Mouse (Mus musculus): Measurements from ENCODE around the gene Sema5b. TPM values are rescaled to one million over a fixed set of nuclear protein-coding genes. Genes with fewer than 3 reads are reported as not detected.
"Not testable (repeated sequence)": the region's sequence is repeated elsewhere in the genome, so short reads cannot be mapped to it uniquely, and the experiment has no call there.

The Sema5b gene
- total RNA-seq, 4 experiments from 2014 or later = 10.6 to 18.1 (median 14.0) TPM

GRCm38 (mm10) chr16:35549354-35549753, 8.4 kb downstream of the Sema5b start:
- DNase-seq (ENCODE audit: low spot score in 2 of 2) = no peak

DNA sequence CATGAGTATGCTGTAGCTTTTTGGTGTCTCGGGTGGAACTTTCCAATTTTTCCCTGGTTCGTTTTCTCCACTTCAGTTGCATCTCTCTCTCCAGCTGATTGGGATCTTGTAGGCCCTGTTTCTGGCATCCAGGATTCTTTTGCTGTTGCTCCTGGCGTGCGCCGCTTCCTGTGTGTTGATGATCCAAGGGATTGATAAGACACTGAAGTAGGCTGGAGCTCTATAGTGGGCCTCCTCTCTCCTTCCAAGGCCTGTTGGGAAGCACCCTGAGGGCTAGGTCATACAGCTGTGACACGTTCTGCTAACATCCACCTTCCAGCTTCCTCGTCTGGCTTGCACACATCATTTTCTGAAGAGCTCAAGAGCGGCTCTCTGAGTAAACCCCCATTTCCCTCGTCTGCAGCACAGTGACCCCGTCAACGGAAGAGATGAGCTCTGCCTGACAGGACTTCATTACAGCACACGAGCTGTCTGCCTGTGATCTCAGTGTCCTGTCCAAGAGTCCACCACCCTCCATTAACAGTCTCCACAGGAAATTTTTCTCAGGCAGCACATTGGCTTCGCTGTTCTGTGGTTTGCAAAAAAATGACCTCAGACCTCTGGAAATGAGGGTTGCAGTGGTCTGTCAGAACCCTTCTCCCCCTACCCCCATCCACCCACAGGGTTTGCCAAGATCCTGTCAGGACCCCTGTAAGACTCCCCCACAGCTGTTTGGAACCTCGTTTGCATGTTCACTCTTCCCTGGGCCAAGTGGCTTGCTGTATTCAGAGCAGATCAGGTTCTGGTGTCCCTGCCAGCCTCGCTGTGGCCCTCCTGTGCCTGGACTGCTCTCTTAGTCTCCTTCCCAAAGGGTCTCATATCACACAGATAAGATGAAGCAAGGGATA, 14.9 kb downstream of the Sema5b start:
- no peak for DNase-seq (ENCODE audit: low spot score in 2 of 2)

- no peak for DNase-seq (ENCODE audit: low spot score in 2 of 2)
Observed at GRCm38 (mm10) chr16:35557038-35557437, 16.1 kb downstream of the Sema5b start.

DNA sequence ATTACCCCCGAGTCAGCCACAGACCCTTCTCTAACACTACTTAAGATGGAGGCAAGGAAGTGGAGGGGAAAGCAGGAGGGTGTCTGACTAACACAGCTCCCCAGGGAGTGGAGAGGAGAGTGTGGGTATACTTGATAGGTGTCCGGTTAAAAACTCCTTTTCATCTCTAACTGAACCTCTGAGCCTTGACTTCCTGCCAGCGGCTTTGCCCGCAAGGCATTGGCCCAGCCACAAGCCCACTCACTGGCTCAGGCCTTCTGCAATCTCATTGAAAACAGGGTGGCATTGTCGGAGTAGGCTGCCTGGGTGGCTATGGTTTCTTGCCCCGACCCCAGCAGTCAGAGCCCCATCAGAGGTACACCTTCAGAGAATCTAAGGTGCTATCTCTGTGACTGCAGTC, 20.6 kb downstream of the Sema5b start:
- no peak for DNase-seq (ENCODE audit: low spot score in 2 of 2)

- DNase-seq (ENCODE audit: low spot score in 2 of 2) = no peak
Observed at GRCm38 (mm10) chr16:35564246-35564905, 23.4 kb downstream of the Sema5b start.

DNA sequence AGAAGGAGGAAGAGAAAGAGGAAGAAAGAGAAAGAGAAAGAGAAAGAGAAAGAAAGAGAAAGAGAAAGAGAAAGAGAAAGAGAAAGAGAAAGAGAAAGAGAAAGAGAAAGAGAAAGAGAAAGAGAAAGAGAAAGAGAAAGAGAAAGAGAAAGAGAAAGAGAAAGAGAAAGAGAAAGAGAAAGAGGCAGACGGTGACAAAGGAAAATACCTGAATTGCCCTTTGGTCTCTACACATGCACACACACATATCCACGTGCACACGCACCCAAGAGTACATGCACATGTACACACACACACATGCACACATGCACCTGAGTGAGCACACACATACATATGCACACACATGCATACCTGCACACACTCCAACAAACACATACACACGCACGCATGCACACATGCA, 24.7 kb downstream of the Sema5b start:
- DNase-seq (ENCODE audit: low spot score in 2 of 2) = not testable (repeated sequence)

DNA sequence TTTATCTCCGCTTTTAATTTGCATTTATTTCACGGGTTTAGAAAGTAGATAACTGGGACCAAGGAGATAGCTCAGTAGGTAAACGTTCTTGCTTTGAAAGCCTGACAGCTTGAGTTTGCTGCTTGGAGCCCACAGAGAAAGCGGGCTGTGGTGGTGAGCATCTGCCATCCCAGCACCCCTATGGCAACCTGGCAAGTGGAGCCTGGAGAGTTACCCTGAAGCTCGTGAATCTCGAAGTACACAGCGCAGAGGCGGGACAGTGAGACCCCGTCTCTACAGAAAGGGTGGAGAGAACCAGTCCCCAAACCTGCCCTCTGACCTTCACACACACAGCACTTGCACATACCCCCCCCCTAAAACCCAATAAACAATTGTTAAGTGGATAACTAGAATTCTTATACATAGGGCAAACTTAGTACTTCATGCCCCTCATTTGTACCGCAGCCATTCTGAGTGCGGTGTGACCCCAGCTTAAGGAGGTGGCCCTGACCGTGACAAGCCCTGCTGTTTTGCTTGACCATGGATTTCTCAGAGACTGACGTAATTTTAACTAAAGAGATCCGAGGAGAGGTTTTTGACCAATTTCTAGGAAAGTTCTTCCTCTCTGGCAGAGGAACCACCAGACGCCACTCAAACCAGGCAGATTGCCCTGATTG, 27.4 kb downstream of the Sema5b start:
- no peak for DNase-seq (ENCODE audit: low spot score in 2 of 2)

GRCm38 (mm10) chr16:35569347-35569746, 28.4 kb downstream of the Sema5b start:
- no peak for DNase-seq (ENCODE audit: low spot score in 2 of 2)

DNA sequence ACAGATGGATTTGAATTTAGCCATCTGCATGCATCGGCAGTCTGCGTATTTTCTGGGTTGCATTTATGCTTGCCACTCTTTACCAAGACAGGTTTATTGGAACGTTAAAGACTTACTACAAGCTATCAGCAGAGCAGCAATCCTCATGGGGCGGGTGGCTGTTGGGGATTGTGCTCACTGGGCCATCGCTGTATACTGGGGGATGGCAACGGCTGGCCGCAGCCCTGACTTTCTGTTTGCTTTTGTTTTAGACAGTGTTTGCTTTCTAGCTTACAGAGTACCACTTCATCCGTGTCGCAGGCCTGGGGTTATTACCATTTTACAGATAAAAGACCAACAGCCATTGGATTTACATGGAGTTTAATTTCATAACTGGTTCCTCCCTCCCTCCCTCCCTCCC, 28.8 kb downstream of the Sema5b start:
- no peak for DNase-seq (ENCODE audit: low spot score in 2 of 2)

DNA sequence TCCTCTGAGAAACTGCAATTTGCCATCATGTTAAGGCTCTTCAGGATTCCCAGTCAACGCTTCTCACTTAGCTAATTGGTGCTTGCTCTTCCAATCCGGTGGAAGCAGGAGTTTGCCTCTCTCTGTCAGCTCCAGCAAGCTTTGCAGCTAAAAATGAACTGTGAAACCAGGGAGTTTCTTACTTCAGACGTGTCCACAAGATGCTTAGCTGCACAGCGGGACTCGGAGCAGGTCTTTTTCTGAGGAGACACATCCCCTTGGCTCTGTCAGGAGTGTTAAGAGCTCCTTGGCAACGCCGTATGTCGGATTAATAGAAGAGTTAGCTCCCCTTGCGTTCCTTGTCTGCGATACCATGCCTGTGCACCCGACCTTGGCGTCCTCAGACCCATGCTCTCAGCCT, 29.7 kb downstream of the Sema5b start:
- DNase-seq (ENCODE audit: low spot score in 2 of 2) = no peak

GRCm38 (mm10) chr16:35573586-35573985, 32.6 kb downstream of the Sema5b start:
- no peak for DNase-seq (ENCODE audit: low spot score in 2 of 2)

- no peak for DNase-seq (ENCODE audit: low spot score in 2 of 2)
Observed at GRCm38 (mm10) chr16:35577181-35577941, 36.4 kb downstream of the Sema5b start.

GRCm38 (mm10) chr16:35581299-35581698, 40.4 kb downstream of the Sema5b start:
- peak; percentile 52 to 53 for DNase-seq (ENCODE audit: low spot score in 2 of 2)

- no peak for DNase-seq (ENCODE audit: low spot score in 2 of 2)
Observed at GRCm38 (mm10) chr16:35583551-35584080, 42.7 kb downstream of the Sema5b start.

DNA sequence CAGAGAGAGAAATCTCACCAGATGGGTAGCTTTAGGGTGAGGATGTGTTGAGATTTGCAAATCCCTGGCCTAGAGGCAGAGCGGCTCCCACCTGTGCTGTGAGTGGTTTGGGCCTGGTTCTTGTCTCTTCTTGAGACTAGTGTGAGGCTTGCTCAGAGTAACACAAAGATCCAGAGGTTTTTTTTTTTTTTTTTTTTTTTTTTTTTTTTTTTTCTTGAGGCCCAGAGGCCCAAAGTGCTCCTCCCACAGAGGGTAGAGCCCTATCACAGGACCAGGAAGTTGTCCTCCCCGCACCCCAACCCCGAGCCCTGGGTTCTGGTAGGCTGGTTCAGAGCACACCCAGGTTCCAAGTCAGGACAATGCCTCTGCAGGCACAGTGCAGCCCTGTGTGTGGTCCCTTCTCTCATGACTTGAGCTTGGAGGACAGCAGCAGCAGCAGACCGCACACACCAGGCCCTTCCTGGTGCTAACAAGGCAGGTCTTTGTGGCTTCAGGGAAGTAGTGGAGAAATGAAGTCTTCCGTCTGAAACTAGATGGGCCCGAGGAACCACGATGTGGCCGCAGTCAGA, 44.3 kb downstream of the Sema5b start:
- no peak for DNase-seq (ENCODE audit: low spot score in 2 of 2)

DNA sequence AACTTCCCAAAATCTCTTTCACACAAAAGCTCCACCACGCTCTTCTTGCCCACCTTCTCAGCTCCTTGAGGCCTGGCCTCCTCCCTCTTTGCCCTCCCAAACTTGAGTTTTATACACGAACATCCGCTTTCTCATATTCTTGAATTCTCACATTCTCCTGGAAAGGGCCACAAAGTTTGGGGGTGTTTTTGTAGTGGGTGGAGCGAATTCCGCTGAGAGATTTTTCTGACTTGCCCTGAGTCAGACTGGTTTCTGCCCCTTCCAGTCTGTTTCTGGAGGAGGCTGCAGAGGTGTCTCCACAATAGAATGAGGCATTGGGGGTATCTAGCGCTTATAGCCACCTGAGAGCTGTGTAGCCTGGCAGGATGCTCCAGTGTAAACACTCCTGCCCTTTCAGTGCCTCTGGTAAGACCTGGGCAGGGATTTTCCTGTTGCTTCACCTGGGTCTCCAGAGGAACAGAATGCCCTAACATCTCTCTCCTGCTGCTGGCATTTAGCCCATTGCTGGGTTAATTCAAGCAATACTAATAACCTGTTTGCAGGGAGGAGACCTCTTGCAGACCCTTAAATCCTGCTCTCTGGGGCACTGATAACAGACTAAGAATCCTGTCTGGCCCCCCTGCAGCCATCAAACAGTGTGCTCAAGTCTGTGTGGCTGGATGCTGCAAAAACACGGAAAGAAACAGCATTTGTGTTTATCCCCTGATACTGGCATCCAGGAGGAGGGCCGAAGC, 46.3 kb downstream of the Sema5b start:
- no peak for DNase-seq (ENCODE audit: low spot score in 2 of 2)

GRCm38 (mm10) chr16:35587866-35588465, 47.0 kb downstream of the Sema5b start:
- DNase-seq (ENCODE audit: low spot score in 2 of 2) = no peak

DNA sequence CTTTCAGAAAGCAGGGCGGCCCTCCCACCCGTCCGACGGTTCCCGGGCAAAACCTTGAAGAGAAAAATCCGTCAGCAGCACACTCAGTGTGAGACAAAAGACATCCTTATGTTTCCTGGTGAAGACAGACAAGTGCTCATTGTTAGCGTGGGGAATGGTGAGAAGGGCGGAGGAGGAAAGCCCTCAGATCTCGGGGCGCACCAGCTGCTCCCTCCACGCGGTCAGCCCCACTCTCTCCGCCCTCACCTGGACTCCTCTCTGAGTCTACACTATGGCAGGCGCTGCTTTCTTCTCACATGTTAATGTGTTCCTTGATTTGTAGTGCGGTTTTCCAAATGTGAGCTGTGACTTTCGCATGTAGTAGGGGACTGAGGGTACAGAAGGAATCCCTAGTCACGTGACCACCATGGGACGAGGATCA, 47.8 kb downstream of the Sema5b start:
- DNase-seq (ENCODE audit: low spot score in 2 of 2) = no peak

- DNase-seq (ENCODE audit: low spot score in 2 of 2) = peak; percentile 43 to 49
Observed at GRCm38 (mm10) chr16:35591756-35592155, 50.8 kb downstream of the Sema5b start.
